In genomic region chr9:8977775-8978174, GRCm38 (mm10) we compare ENCODE assay signal across 16 mouse cellular contexts. TPM values are rescaled to one million over a fixed set of nuclear protein-coding genes. Genes with fewer than 3 reads are reported as not detected.
A peak's percentile ranks its signal among the peaks of the same experiment; 100 is the strongest.
DNase-seq lines count a peak whose midpoint lies in the region; ATAC-seq lines count a peak whose summit lies in the region.
"Had no signal": no experiment of that assay in that cellular context is flagged by ENCODE, and none has a peak within 500 bp of the region (broad histone marks: within the 10 kb centered on the region; RNA-seq: fewer than 3 reads in every experiment).

No protein-coding gene starts in this region.

- no peaks in the 10 kb centered on the region for H3K9me3 ChIP-seq in forebrain, embryonic 13.5 days (replicated peaks)
- H3K9me3 ChIP-seq: limb, embryonic 13.5 days had no signal

- no peak overlapping the region for H3K4me2 ChIP-seq in forebrain, embryonic 13.5 days
- H3K4me2 ChIP-seq: limb, embryonic 13.5 days had no signal

- no peak overlapping the region for H3K4me3 ChIP-seq in forebrain, embryonic 13.5 days
- H3K4me3 ChIP-seq: layer of hippocampus, adult 2 months; limb, embryonic 13.5 days had no signal

- H3K27me3 ChIP-seq in forebrain, embryonic 13.5 days: no peaks in the 10 kb centered on the region
- H3K27me3 ChIP-seq: limb, embryonic 13.5 days had no signal

- no peaks in the 10 kb centered on the region for H3K4me1 ChIP-seq in forebrain, embryonic 13.5 days
- H3K4me1 ChIP-seq: limb, embryonic 13.5 days had no signal

- H3K9ac ChIP-seq in forebrain, embryonic 13.5 days: no peak overlapping the region
- H3K9ac ChIP-seq: limb, embryonic 13.5 days; liver, postnatal 0 days had no signal

- no peaks in the 10 kb centered on the region for H3K36me3 ChIP-seq in forebrain, embryonic 13.5 days (ENCODE audit: poor library complexity, severe bottlenecking)
- H3K36me3 ChIP-seq: limb, embryonic 13.5 days had no signal

- peak; percentile 80 for ATAC-seq in forebrain, embryonic 13.5 days
- ATAC-seq in megakaryocyte progenitor cell, adult 5-6 weeks (replicated peaks; ENCODE audit: poor library complexity): no peak
- ATAC-seq in inflammation-experienced regulatory T-cells, adult 6 months: no peak
- ATAC-seq: liver, postnatal 0 days had no signal

- DNase-seq in layer of hippocampus, adult 11-12 months (ENCODE audit: low spot score): peak; percentile 11
- DNase-seq in layer of hippocampus, postnatal 10 days (ENCODE audit: low spot score in 2 of 2): no peak
- peak; percentile 31 to 71 for DNase-seq in frontal cortex, postnatal 36 days (ENCODE audit: low spot score in 2 of 2)
- DNase-seq in right cerebral cortex, postnatal 14 days: peak; percentile 71
- no peak for DNase-seq in kidney, postnatal 4 days
- DNase-seq: cerebellum, adult 9-11 months; heart, adult 18-20 months; heart, postnatal 10 days; kidney, adult 18-20 months; liver, postnatal 0 days had no signal

- H3K27ac ChIP-seq in forebrain, embryonic 13.5 days: no peak overlapping the region
- H3K27ac ChIP-seq: layer of hippocampus, adult 2 months; limb, embryonic 13.5 days had no signal

- 34% methylated on average over 2 of the region's 2 CpGs for WGBS in forebrain, embryonic 13.5 days

RNA-seq across cellular contexts. Expression of gene Gm16485, which starts 6.2 kb away (rescaled TPM):
- total RNA-seq in layer of hippocampus, postnatal 10 days (2021): 1 to 10 TPM; 4.3 to 5.1 TPM
- 0.10 and 0.24 TPM in 2 replicates for polyA plus RNA-seq in forebrain, embryonic 13.5 days (2015; fragmentation: Nextera tagmentation; extraction: Ambion mirVana)
- 0.07 TPM in 1 of 2 replicates, not detected in the other for total RNA-seq in megakaryocyte progenitor cell, adult 5-6 weeks (2015)
- not detected in 2 replicates for total RNA-seq in megakaryocyte progenitor cell, adult 5-6 weeks (2017)
- polyA plus RNA-seq in inflammation-experienced regulatory T-cells, adult 6 months (2017; shearing (Covaris generic)): not detected
- total RNA-seq: heart, adult 18-20 months; heart, postnatal 10 days; MEL had no signal
- polyA plus RNA-seq: liver, postnatal 0 days had no signal

Comparison
In these comparisons a context has a peak if more than half of its experiments do, and no peak if none do; other contexts are left out.
1. DNase-seq: peak in layer of hippocampus, adult 11-12 months (single experiment), frontal cortex, postnatal 36 days (2 of 2) and right cerebral cortex, postnatal 14 days (single experiment); none in layer of hippocampus, postnatal 10 days (0 of 2) and kidney, postnatal 4 days (0 of 2).
2. RNA of gene Gm16485, which starts 6.2 kb away (total RNA-seq): 4.3 to 5.1 TPM in layer of hippocampus, postnatal 10 days; 0.07 TPM in megakaryocyte progenitor cell, adult 5-6 weeks; every median in the first group is over 4 times any median in the second.